Mouse (Mus musculus): ENCODE measurements around the gene Ccdc92. TPM values are rescaled to one million over a fixed set of nuclear protein-coding genes. Genes with fewer than 3 reads are reported as not detected.

Gene Ccdc92
- polyA plus RNA-seq, 1 experiment from 2014 or later: 9.8 TPM

- WGBS: 55% methylated on average over 19 of the region's 19 CpGs
- Histone ChIP-seq H3K9me3 (ENCODE audit: low read length) (no peaks in the 10 kb centered on the region), H3K27me3 (replicated peaks; ENCODE audit: insufficient read depth, low read length) (no peaks in the 10 kb centered on the region), H3K4me2 (replicated peaks; ENCODE audit: low read depth, low read length) (peak overlapping the region; percentile 45; the same call in 1 of the 2 replicates), H3K36me3 (ENCODE audit: insufficient read depth, low read length) (no peaks in the 10 kb centered on the region), H3K4me3 (ENCODE audit: low read depth, low read length) (no peak overlapping the region), H3K9ac (replicated peaks; ENCODE audit: low read depth) (no peak overlapping the region), H3K4me1 (ENCODE audit: insufficient read depth, low read depth, low read length) (no peaks in the 10 kb centered on the region), H3K27ac (ENCODE audit: low read length) (peak overlapping the region; percentile 72)
- DNase-seq (ENCODE audit: low spot score) (peak; percentile 15), ATAC-seq (no peak)
- peak; percentile 45 for TF ChIP-seq CTCF (IDR thresholded peaks at IDR 0.05)
- TF ChIP-seq EP300 (IDR thresholded peaks at IDR 0.05): no peak
These were observed 38.7 kb upstream of the Ccdc92 start for GRCm38 (mm10) chr5:124900738-124901490.

- 10% methylated on average over 20 of the region's 20 CpGs for WGBS
- DNase-seq (ENCODE audit: low spot score) (peak; percentile 88), ATAC-seq (peak; percentile 87)
- no peaks in the 10 kb centered on the region for H3K9me3 ChIP-seq (ENCODE audit: low read length)
- no peaks in the 10 kb centered on the region for H3K36me3 ChIP-seq (ENCODE audit: insufficient read depth, low read length)
- H3K4me3 ChIP-seq (ENCODE audit: low read depth, low read length): peak overlapping the region; percentile 18; the same call in 1 of the 2 replicates
- H3K4me2 ChIP-seq (replicated peaks; ENCODE audit: low read depth, low read length): peak overlapping the region; percentile 45
- H3K27me3 ChIP-seq (replicated peaks; ENCODE audit: insufficient read depth, low read length): no peaks in the 10 kb centered on the region
- H3K4me1 ChIP-seq (ENCODE audit: insufficient read depth, low read depth, low read length): no peaks in the 10 kb centered on the region
- peak overlapping the region; percentile 72 for H3K27ac ChIP-seq (ENCODE audit: low read length)
- TF ChIP-seq EP300 (IDR thresholded peaks at IDR 0.05) (peak; percentile 93), CTCF (IDR thresholded peaks at IDR 0.05) (peak; percentile 100)
- H3K9ac ChIP-seq (replicated peaks; ENCODE audit: low read depth): no peak overlapping the region
These were observed 37.9 kb upstream of the Ccdc92 start for GRCm38 (mm10) chr5:124899945-124900631.

- TF ChIP-seq EP300 (IDR thresholded peaks at IDR 0.05) (no peak), CTCF (IDR thresholded peaks at IDR 0.05) (no peak)
- H3K4me2 ChIP-seq (replicated peaks; ENCODE audit: low read depth, low read length): no peak overlapping the region
- H3K9ac ChIP-seq (replicated peaks; ENCODE audit: low read depth): no peak overlapping the region
- H3K4me3 ChIP-seq (ENCODE audit: low read depth, low read length): no peak overlapping the region
- no peaks in the 10 kb centered on the region for H3K4me1 ChIP-seq (ENCODE audit: insufficient read depth, low read depth, low read length)
- ATAC-seq (no peak), DNase-seq (ENCODE audit: low spot score) (peak; percentile 56)
- no peak overlapping the region; the same call in 1 of the 2 replicates for H3K27ac ChIP-seq (ENCODE audit: low read length)
- no peaks in the 10 kb centered on the region for H3K36me3 ChIP-seq (ENCODE audit: insufficient read depth, low read length)
- no peaks in the 10 kb centered on the region for H3K9me3 ChIP-seq (ENCODE audit: low read length)
- no peaks in the 10 kb centered on the region for H3K27me3 ChIP-seq (replicated peaks; ENCODE audit: insufficient read depth, low read length)
- WGBS: 33% methylated on average over 7 of the region's 8 CpGs
These were observed 33.9 kb upstream of the Ccdc92 start for GRCm38 (mm10) chr5:124896135-124896534.

- Histone ChIP-seq H3K27ac (ENCODE audit: low read length) (no peak overlapping the region), H3K27me3 (replicated peaks; ENCODE audit: insufficient read depth, low read length) (no peaks in the 10 kb centered on the region), H3K36me3 (ENCODE audit: insufficient read depth, low read length) (no peaks in the 10 kb centered on the region; the same call in 1 of the 2 replicates), H3K4me3 (ENCODE audit: low read depth, low read length) (no peak overlapping the region), H3K9me3 (ENCODE audit: low read length) (no peaks in the 10 kb centered on the region), H3K4me2 (replicated peaks; ENCODE audit: low read depth, low read length) (no peak overlapping the region), H3K4me1 (ENCODE audit: insufficient read depth, low read depth, low read length) (no peaks in the 10 kb centered on the region), H3K9ac (replicated peaks; ENCODE audit: low read depth) (no peak overlapping the region)
- TF ChIP-seq EP300 (IDR thresholded peaks at IDR 0.05) (no peak), CTCF (IDR thresholded peaks at IDR 0.05) (no peak)
- ATAC-seq: peak; percentile 44
- WGBS: 33% methylated on average over 3 of the region's 3 CpGs
- peak; percentile 25 for DNase-seq (ENCODE audit: low spot score)
These were observed 29.7 kb upstream of the Ccdc92 start for GRCm38 (mm10) chr5:124891921-124892370.

GRCm38 (mm10) chr5:124888661-124889060 lies 26.4 kb upstream of the Ccdc92 start:
- H3K27ac ChIP-seq (ENCODE audit: low read length): no peak overlapping the region
- no peaks in the 10 kb centered on the region for H3K4me1 ChIP-seq (ENCODE audit: insufficient read depth, low read depth, low read length)
- no peak overlapping the region for H3K4me2 ChIP-seq (replicated peaks; ENCODE audit: low read depth, low read length)
- H3K36me3 ChIP-seq (ENCODE audit: insufficient read depth, low read length): no peaks in the 10 kb centered on the region; the same call in 1 of the 2 replicates
- H3K4me3 ChIP-seq (ENCODE audit: low read depth, low read length): no peak overlapping the region
- no peak for TF ChIP-seq EP300 (IDR thresholded peaks at IDR 0.05)
- H3K9me3 ChIP-seq (ENCODE audit: low read length): no peaks in the 10 kb centered on the region
- DNase-seq (ENCODE audit: low spot score) (no peak), ATAC-seq (no peak)
- WGBS: 93% methylated on average over 8 of the region's 8 CpGs
- H3K9ac ChIP-seq (replicated peaks; ENCODE audit: low read depth): no peak overlapping the region
- H3K27me3 ChIP-seq (replicated peaks; ENCODE audit: insufficient read depth, low read length): no peaks in the 10 kb centered on the region

GRCm38 (mm10) chr5:124883877-124884276 lies 21.7 kb upstream of the Ccdc92 start:
- no peaks in the 10 kb centered on the region for H3K4me1 ChIP-seq (ENCODE audit: insufficient read depth, low read depth, low read length)
- H3K9me3 ChIP-seq (ENCODE audit: low read length): no peaks in the 10 kb centered on the region
- H3K36me3 ChIP-seq (ENCODE audit: insufficient read depth, low read length): peaks cover 4% of the 10 kb centered on the region; the same call in 1 of the 2 replicates
- H3K27me3 ChIP-seq (replicated peaks; ENCODE audit: insufficient read depth, low read length): no peaks in the 10 kb centered on the region
- H3K27ac ChIP-seq (ENCODE audit: low read length): no peak overlapping the region
- H3K4me3 ChIP-seq (ENCODE audit: low read depth, low read length): no peak overlapping the region
- TF ChIP-seq EP300 (IDR thresholded peaks at IDR 0.05) (no peak), CTCF (IDR thresholded peaks at IDR 0.05) (no peak)
- DNase-seq (ENCODE audit: low spot score) (no peak), ATAC-seq (no peak)
- H3K4me2 ChIP-seq (replicated peaks; ENCODE audit: low read depth, low read length): no peak overlapping the region
- no peak overlapping the region for H3K9ac ChIP-seq (replicated peaks; ENCODE audit: low read depth)
- WGBS: 91% methylated on average over 6 of the region's 6 CpGs
